Mouse (Mus musculus) erythroblast, embryonic 14.5 days (primary cell): ENCODE measurements around the gene Kdm6b. TPM values are rescaled to one million over a fixed set of nuclear protein-coding genes. Genes with fewer than 3 reads are reported as not detected.

Experiments
- H3K27me3 ChIP-seq: 2 replicates; pipeline ENCODE4 v1.6.1; 2012; ENCODE audit warnings: inconsistent platforms; ENCODE audit not compliant: control insufficient read depth
- H3K36me3 ChIP-seq: 2 replicates; pipeline ENCODE4 v1.6.1; 2012; ENCODE audit warnings: mild to moderate bottlenecking, inconsistent platforms; ENCODE audit not compliant: control insufficient read depth
- H3K4me1 ChIP-seq: 2 replicates; pipeline ENCODE4 v1.6.1; 2012; ENCODE audit warnings: inconsistent platforms; ENCODE audit not compliant: control insufficient read depth
- H3K4me3 ChIP-seq: replicated peaks from 2 replicates; pipeline ENCODE3; 2012; ENCODE audit warnings: moderate library complexity, mild to moderate bottlenecking, inconsistent platforms
- H3K9me3 ChIP-seq: 2 replicates; pipeline ENCODE4 v1.6.1; 2012; ENCODE audit warnings: low read length, inconsistent platforms, mixed read lengths; ENCODE audit not compliant: control insufficient read depth
- GATA1 ChIP-seq: IDR thresholded peaks from 2 replicates; pipeline ENCODE4 v1.6.1; 2012; ENCODE audit warnings: low read length, inconsistent platforms, mixed read lengths
- TAL1 ChIP-seq: IDR thresholded peaks from 3 replicates; pipeline ENCODE4 v1.6.1; 2012; ENCODE audit warnings: low read length, inconsistent platforms, mixed read lengths
- polyA plus RNA-seq: library from polyadenylated mRNA; stranded (reverse); fragments of >175 nt; gene quantifications from 2 replicates; pipeline ENCODE4 v1.2.3, GENCODE M21; 2012

The Kdm6b gene
- polyA plus RNA-seq, 1 experiment: 0.65 TPM

DNA sequence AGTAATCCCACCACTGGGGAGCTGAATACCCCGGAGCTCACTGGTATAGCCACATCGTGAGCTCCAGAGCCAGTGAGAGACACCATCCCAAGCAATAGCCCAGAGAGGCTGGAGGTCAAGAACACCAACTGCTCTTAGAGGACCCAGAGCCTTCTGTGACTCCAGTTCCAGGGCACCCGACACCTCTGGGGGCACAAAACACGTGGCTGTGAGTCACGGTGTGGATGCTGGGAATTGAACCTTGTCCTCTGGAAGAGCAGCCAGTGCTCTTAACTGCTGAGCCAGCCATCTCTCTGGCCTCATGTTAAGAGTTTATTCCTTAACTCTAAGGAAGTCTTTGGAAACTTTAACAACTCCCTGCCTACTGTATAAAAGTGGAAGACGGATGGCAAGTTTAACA, 28.5 kb downstream of the Kdm6b start:
- Histone ChIP-seq H3K4me1 (peaks cover 2% of the 10 kb centered on the region), H3K4me3 (no peak overlapping the region), H3K27me3 (peaks cover 5% of the 10 kb centered on the region; the same call in 1 of the 2 replicates), H3K9me3 (no peaks in the 10 kb centered on the region), H3K36me3 (no peaks in the 10 kb centered on the region)
- TF ChIP-seq TAL1 (no peak), GATA1 (no peak)

DNA sequence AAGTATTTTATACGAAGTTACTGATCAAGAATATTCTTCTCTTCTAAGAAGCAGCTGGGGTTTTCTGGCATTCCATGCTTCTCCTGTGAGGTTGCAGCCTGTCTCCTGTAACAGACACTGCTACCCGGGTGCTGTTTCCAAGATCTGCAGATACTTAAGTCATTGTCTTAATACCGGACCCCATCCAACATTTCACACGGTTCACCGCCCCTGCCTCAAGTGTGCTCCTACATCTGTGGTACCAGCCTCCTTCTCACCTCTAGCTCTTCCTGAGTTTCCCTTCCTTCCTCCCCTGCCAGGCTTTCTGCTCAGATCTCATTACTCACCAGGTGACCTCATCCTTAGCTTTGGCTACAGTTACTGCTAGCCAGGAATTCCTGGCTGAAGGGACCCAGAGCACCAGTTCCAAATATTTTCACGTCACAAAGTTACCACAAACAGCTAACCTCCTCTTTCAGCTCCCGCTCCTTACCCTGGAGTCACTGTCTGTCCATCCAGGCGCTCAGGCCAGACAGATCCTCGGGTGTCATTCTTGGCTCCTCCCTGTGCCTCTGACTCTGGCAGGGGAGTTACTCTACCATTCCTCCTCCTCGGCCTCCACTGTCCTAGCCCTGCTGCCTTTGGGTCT, 30.9 kb downstream of the Kdm6b start:
- H3K9me3 ChIP-seq: no peaks in the 10 kb centered on the region
- H3K4me3 ChIP-seq: no peak overlapping the region
- no peak for TF ChIP-seq GATA1
- no peak for TF ChIP-seq TAL1
- peaks cover 5% of the 10 kb centered on the region; the same call in 1 of the 2 replicates for H3K27me3 ChIP-seq
- H3K4me1 ChIP-seq: peaks cover 6% of the 10 kb centered on the region
- H3K36me3 ChIP-seq: no peaks in the 10 kb centered on the region

DNA sequence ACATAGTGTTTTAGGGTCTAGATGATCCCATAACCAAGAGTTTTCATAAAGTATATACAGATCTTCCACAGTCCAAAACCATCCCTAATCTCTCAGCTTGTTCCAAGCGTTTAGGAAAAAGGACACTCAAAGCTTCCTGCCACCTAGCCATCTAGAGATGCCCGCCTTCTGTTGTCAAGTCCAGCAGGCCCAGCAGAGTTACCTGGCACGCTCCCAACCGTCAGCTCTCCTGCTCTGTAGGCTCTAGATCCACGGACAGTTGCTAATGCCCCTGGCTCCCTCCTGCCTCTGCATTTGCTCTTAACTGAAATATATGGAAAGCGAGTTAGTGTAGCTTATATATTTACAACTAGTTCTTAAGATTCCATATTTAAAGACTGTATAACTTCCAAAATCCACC, 32.1 kb downstream of the Kdm6b start:
- Histone ChIP-seq H3K27me3 (peaks cover 5% of the 10 kb centered on the region; the same call in 1 of the 2 replicates), H3K36me3 (no peaks in the 10 kb centered on the region), H3K4me1 (peaks cover 12% of the 10 kb centered on the region), H3K4me3 (no peak overlapping the region), H3K9me3 (no peaks in the 10 kb centered on the region)
- TF ChIP-seq GATA1 (no peak), TAL1 (no peak)

DNA sequence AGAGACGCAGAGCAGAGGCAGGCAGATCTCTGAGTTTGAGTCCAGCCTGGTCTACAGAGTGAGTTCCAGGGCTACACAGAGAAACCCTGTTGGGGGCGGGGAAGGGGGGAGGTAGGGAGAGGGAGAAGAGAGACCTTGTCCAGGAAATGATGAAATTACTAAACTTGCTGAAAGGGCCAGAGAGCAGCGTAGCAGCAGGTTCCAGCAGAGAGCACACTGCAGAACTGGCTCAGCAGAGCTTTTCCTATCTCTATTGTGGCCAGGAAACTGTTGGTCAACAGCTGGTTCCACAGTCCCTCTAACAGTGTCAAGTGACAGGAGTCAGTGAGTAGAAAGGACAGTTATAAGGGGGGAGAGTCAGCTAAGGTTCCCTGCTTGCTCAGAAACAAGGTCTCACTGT, 33.9 kb downstream of the Kdm6b start:
- Histone ChIP-seq H3K27me3 (peaks cover 5% of the 10 kb centered on the region; the same call in 1 of the 2 replicates), H3K4me3 (no peak overlapping the region), H3K4me1 (peaks cover 21% of the 10 kb centered on the region), H3K9me3 (no peaks in the 10 kb centered on the region), H3K36me3 (peaks cover 3% of the 10 kb centered on the region; the same call in 1 of the 2 replicates)
- no peak for TF ChIP-seq GATA1
- TF ChIP-seq TAL1: no peak

DNA sequence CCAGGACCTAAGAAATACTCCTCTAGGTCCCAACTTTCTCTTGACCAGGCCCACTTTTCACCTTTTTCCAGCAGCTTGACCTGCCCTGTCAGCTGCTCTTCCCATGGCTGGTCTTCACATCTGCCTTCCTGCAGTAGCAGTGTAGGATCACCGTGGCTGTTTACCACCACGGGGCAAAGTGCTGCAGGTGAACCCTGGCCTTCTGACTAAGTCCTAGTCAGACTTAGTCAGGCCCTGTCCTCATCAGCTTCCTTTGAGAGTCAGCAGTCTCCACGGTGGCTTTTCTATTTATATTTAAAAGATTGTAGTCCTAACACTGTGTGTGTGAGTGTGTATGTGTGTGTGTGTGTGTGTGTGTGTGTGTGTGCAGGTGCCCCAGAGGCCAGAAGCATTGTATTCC, 35.7 kb downstream of the Kdm6b start:
- TF ChIP-seq TAL1 (no peak), GATA1 (no peak)
- H3K9me3 ChIP-seq: no peaks in the 10 kb centered on the region
- peaks cover 5% of the 10 kb centered on the region for H3K27me3 ChIP-seq
- H3K4me3 ChIP-seq: no peak overlapping the region
- H3K4me1 ChIP-seq: peaks cover 39% of the 10 kb centered on the region
- H3K36me3 ChIP-seq: peaks cover 5% of the 10 kb centered on the region; the same call in 1 of the 2 replicates

DNA sequence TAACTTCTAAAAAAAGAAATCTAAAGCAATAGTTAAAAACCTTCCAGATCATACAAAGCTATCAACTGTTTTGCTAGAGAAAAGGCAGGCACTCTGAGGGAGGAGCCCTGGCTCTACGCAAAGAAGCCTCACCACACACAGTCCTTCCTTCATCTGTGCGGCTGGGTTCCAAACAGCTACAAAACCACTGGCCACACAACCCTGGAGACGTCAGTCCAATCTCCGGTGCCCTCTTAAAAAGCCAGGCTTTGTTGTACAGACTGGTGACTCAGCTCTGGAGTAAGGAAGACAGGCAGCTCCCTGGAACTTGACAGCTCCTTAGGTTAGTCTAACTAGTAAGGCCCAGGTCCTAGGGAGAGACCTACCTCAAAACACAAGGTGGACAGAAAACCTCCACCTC, 37.8 kb downstream of the Kdm6b start:
- H3K4me3 ChIP-seq: no peak overlapping the region
- H3K4me1 ChIP-seq: peaks cover 60% of the 10 kb centered on the region
- H3K36me3 ChIP-seq: peaks cover 5% of the 10 kb centered on the region; the same call in 1 of the 2 replicates
- no peaks in the 10 kb centered on the region for H3K9me3 ChIP-seq
- H3K27me3 ChIP-seq: peaks cover 18% of the 10 kb centered on the region
- TF ChIP-seq GATA1 (no peak), TAL1 (no peak)

DNA sequence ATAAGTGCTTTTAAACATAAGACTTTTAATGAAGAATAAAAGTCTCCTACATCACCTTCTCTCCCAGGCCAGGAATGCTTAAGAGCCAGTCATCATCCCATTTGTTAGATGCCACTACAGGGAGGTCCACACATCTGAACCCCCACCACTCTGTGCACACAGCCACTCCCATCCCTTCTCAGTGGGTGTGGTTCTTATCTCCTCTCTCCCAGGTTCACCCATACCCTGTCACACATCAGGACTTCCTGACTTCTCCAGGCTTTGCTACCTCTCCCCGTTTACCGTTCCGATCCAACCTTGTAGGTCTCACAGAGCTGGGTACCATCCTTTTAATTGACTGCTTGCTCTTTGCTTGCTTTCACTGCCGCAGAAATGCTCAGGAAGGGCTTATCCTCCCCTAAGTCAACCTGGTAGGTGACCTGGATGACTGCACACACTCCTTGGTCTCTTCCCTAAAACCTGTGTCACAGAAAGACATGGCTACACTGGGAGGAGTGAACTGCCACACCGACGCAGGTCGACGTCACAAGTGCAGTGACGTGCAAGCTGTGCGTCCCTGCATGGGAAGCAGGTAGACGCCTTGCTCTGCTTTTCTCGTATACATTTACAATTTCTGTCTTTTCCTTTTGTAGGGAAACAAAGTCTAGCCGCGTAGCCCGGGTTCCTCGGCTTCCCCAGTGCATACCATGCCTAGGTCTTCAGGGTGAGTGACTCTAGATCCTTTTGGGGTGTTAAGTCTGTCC, 40.1 kb downstream of the Kdm6b start:
- TF ChIP-seq TAL1 (peak; percentile 69), GATA1 (peak; percentile 78)
- H3K36me3 ChIP-seq: peaks cover 5% of the 10 kb centered on the region; the same call in 1 of the 2 replicates
- H3K27me3 ChIP-seq: peaks cover 41% of the 10 kb centered on the region
- peaks cover under 1% of the 10 kb centered on the region; the same call in 1 of the 2 replicates for H3K9me3 ChIP-seq
- peak overlapping the region; percentile 59 for H3K4me3 ChIP-seq
- peaks cover 63% of the 10 kb centered on the region for H3K4me1 ChIP-seq

DNA sequence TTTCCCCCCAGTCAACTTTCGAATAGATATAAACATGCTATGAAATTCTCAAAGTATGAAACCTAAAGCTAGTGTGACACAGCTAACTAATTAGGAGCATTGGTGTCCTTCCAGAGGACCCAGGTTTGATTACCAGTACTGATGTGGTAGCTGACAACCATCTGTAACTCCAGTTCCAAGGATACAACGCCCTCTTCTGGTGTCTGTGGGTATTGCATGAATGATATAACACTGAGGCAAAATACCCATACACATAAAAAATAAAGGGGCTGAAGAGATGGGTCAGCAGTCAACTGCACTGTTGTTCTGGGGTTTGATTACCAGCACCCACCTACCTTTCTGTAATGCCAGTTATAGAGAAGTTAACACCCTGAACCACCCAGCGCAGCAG, 40.7 kb downstream of the Kdm6b start:
- peaks cover 6% of the 10 kb centered on the region; the same call in 1 of the 2 replicates for H3K9me3 ChIP-seq
- peak overlapping the region; percentile 59 for H3K4me3 ChIP-seq
- H3K36me3 ChIP-seq: peaks cover 5% of the 10 kb centered on the region; the same call in 1 of the 2 replicates
- TF ChIP-seq TAL1 (no peak), GATA1 (no peak)
- H3K4me1 ChIP-seq: peaks cover 70% of the 10 kb centered on the region
- H3K27me3 ChIP-seq: peaks cover 47% of the 10 kb centered on the region
